Mouse (Mus musculus) heart, embryonic 15.5 days (tissue): ENCODE results near the gene Col2a1. TPM values are rescaled to one million over a fixed set of nuclear protein-coding genes. Genes with fewer than 3 reads are reported as not detected.

Experiments used
- ATAC-seq: fragments of 200-750 bp; cut with Nextera tagmentation; replicated peaks from 2 replicates; pipeline ENCODE4 v1.8.0; 2017; ENCODE audit warnings: low read depth, moderate TSS enrichment; ENCODE audit not compliant: insufficient number of reproducible peaks, insufficient read depth, low FRiP score
- H3K27ac ChIP-seq: fragments of 300-500 bp; sonication (generic); 2 replicates; pipeline ENCODE4 v1.5.1; 2015; ENCODE audit warnings: mild to moderate bottlenecking, inconsistent platforms
- H3K27me3 ChIP-seq: fragments of 300-500 bp; sonication (generic); 2 replicates; pipeline ENCODE4 v1.6.1; 2015; ENCODE audit warnings: inconsistent platforms
- H3K36me3 ChIP-seq: fragments of 300-500 bp; sonication (generic); 2 replicates; pipeline ENCODE4 v1.6.1; 2015; ENCODE audit warnings: mild to moderate bottlenecking, inconsistent platforms
- H3K4me1 ChIP-seq: fragments of 300-500 bp; sonication (generic); replicated peaks from 2 replicates; pipeline ENCODE4 v1.6.1; 2015; ENCODE audit warnings: inconsistent platforms
- H3K4me2 ChIP-seq: fragments of 300-500 bp; sonication (generic); 2 replicates; pipeline ENCODE4 v1.6.1; 2015; ENCODE audit warnings: inconsistent platforms, mild to moderate bottlenecking, moderate library complexity
- H3K4me3 ChIP-seq: fragments of 300-500 bp; sonication (generic); 2 replicates; pipeline ENCODE4 v1.5.1; 2015; ENCODE audit warnings: mild to moderate bottlenecking, inconsistent platforms
- H3K9ac ChIP-seq: fragments of 300-500 bp; sonication (generic); 2 replicates; pipeline ENCODE4 v1.6.1; 2015; ENCODE audit warnings: mild to moderate bottlenecking, inconsistent platforms
- H3K9me3 ChIP-seq: fragments of 300-500 bp; sonication (generic); replicated peaks from 2 replicates; pipeline ENCODE4 v1.6.1; 2016; ENCODE audit warnings: inconsistent platforms
- WGBS: fragments of 180-500 bp; shearing (Covaris S2); methylation state at CpG from one replicate; pipeline ENCODE4 v1.1.7; 2015; ENCODE audit warnings: mixed read lengths; 5-methylcytosine and 5-hydroxymethylcytosine counted together
- polyA plus RNA-seq: library from polyadenylated mRNA; unstranded; fragments of >200 nt; fragmentation: Nextera tagmentation; extraction: Ambion mirVana; gene quantifications from 2 replicates; pipeline ENCODE4 v1.2.1, GENCODE M21; 2015

The Col2a1 gene
- polyA plus RNA-seq, 1 experiment from 2014 or later = 8.3 TPM

DNA sequence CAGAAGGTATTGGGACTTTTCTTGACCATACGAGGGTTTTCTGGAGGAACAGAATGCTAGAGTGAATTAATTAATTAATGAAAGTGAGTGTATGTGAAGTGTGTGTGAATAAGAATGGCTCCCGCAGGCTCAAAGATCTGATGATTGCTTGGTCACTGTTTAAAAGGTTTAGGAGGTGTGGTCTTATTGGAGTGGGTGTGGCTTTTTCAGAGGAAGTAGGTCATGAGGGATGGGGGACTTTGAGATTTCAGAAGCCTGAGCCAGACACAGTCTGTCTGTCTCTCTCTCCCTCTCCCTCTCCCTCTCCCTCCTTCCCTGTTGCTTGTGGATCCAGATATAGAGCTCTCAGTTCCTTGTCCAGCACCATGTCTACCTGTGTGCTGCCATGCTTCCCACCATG lies 63.2 kb downstream of the Col2a1 start:
- Histone ChIP-seq H3K4me2 (no peak overlapping the region), H3K9ac (no peak overlapping the region), H3K9me3 (no peaks in the 10 kb centered on the region), H3K36me3 (no peaks in the 10 kb centered on the region), H3K4me1 (peaks cover 11% of the 10 kb centered on the region), H3K4me3 (no peak overlapping the region), H3K27ac (no peak overlapping the region), H3K27me3 (peaks cover 9% of the 10 kb centered on the region)
- no peak for ATAC-seq
- WGBS = 82% methylated on average over 2 of the region's 2 CpGs

DNA sequence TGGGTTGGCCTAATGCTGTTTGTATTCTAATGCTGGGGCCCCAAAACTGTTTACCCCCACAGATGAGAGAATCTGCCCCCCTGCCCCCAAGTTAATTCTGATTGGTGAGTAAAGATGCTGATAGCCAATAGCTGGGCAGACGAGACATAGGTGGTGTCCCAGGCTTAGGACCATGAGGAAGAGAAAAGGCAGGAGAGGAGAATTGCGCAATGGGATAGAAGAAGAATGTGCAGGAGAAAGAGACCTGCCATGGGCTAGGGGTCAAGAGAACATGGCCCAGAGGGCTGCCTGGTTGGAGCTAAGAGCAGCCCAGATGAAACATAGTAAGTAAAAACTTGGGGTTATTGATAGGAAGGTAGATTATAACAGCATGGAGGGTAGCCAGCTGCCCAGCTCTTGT lies 64.4 kb downstream of the Col2a1 start:
- WGBS = 81% methylated on average over 2 of the region's 2 CpGs
- H3K9me3 ChIP-seq = no peaks in the 10 kb centered on the region
- H3K9ac ChIP-seq = no peak overlapping the region
- H3K27ac ChIP-seq = no peak overlapping the region
- ATAC-seq = no peak
- peaks cover 4% of the 10 kb centered on the region for H3K27me3 ChIP-seq
- no peaks in the 10 kb centered on the region for H3K36me3 ChIP-seq
- peaks cover 11% of the 10 kb centered on the region for H3K4me1 ChIP-seq
- H3K4me2 ChIP-seq = no peak overlapping the region
- no peak overlapping the region for H3K4me3 ChIP-seq

DNA sequence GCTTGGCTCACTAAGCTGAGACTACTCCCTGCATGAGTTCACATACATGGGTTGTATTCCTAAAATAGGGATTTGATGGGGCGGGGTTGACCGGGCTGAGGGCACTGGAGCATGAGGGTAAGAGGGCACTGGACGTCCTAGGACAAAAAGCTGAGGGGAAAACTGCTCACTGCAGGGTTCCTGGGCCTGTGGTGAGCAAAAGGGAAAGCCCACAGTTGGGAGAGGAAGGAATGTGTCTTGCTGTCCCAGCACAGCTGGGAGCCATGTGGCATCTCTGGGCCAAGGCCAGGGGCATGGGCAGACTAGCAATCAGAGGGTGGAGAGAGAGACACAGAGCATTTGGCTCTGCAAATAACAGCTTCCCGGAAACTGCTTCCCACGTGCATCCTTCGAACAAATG lies 65.9 kb downstream of the Col2a1 start:
- H3K4me3 ChIP-seq = no peak overlapping the region
- peaks cover 11% of the 10 kb centered on the region for H3K4me1 ChIP-seq
- no peak overlapping the region for H3K4me2 ChIP-seq
- peak overlapping the region; percentile 49; the same call in 1 of the 2 replicates for H3K27ac ChIP-seq
- no peaks in the 10 kb centered on the region for H3K27me3 ChIP-seq
- no peaks in the 10 kb centered on the region for H3K9me3 ChIP-seq
- 47% methylated on average over 6 of the region's 6 CpGs for WGBS
- no peak overlapping the region for H3K9ac ChIP-seq
- no peaks in the 10 kb centered on the region for H3K36me3 ChIP-seq
- no peak for ATAC-seq

DNA sequence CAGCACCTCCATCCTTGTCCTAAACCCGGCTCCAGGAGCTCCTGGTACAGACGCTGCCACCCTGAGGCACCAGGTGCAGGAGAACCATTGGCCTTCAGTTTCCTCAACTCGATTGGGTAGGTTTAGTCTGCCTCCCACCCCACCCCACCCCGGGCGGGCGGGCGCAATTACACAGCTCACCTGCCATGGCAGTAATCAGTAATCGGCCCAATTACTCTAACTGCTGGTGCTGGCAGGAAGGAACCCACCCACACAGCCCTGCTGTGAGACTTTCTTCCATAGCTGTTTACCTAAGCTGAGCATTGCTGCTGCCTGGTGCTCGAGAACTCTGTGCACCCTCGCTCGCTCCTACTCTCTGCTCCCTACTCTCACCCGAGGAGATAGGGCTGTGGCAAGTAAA lies 72.1 kb downstream of the Col2a1 start:
- WGBS = 80% methylated on average over 12 of the region's 12 CpGs
- 0 out of 2 replicates have a peak, but pooled peaks cover 4% of the 10 kb centered on the region for H3K27me3 ChIP-seq
- no peaks in the 10 kb centered on the region for H3K36me3 ChIP-seq
- H3K4me1 ChIP-seq = peaks cover 8% of the 10 kb centered on the region
- H3K9ac ChIP-seq = no peak overlapping the region
- H3K4me2 ChIP-seq = no peak overlapping the region
- H3K4me3 ChIP-seq = no peak overlapping the region
- ATAC-seq = no peak
- H3K27ac ChIP-seq = no peak overlapping the region
- H3K9me3 ChIP-seq = no peaks in the 10 kb centered on the region

DNA sequence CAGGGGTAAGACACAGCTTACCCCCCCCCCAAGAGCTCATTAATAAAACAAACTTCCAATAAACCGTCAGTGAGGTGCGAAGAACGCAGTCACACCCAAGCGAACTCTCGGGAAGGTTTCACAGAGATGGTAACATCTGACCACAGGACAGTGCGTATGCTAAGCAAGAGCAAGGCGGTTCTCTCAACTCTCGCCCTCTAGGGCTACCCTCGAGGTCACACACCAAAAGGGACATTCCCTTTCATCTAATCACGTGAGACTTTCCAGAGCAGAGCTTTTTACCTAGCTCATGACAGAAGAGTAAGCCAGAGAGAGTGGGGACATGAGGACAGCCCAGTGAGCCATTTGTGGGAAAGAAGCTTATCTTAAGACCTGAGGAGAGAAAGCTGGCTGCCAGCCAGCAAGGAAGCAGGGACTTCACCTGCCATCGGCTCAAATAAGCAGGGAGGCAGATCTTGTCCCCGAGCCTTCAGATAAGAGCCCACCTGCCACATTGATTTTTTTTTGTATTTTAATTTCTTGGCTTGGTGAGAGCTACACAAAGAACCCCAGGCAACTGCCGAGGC lies 75.2 kb downstream of the Col2a1 start:
- Histone ChIP-seq H3K4me2 (no peak overlapping the region), H3K4me3 (no peak overlapping the region), H3K27me3 (0 out of 2 replicates have a peak, but pooled peaks cover 4% of the 10 kb centered on the region), H3K9ac (no peak overlapping the region), H3K27ac (no peak overlapping the region), H3K36me3 (no peaks in the 10 kb centered on the region), H3K4me1 (peaks cover 12% of the 10 kb centered on the region), H3K9me3 (no peaks in the 10 kb centered on the region)
- no peak for ATAC-seq
- WGBS = 38% methylated on average over 13 of the region's 13 CpGs

DNA sequence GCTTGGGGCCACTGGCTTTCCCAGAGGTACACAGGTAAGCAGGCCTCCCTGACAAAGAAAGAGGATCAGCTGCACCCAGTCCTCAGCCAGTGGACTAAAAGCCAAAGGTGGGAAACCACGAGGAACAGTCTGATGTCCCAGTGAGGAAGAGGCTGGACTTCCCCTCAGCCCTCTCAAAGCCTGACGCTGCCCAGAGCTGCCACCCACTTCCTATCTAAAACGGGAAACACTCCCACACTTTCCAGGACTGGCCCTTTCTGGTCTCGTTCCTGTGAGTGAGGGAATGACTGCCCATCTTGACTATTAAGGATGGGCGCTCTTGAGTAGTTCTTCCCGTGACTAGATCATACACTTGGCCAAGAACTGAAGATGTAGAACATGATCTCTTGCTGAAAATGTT lies 76.7 kb downstream of the Col2a1 start:
- ATAC-seq = no peak
- Histone ChIP-seq H3K36me3 (no peaks in the 10 kb centered on the region), H3K27me3 (0 out of 2 replicates have a peak, but pooled peaks cover 4% of the 10 kb centered on the region), H3K4me3 (no peak overlapping the region), H3K27ac (no peak overlapping the region), H3K4me2 (no peak overlapping the region), H3K9me3 (no peaks in the 10 kb centered on the region), H3K9ac (no peak overlapping the region), H3K4me1 (peaks cover 12% of the 10 kb centered on the region)
- 35% methylated on average over 6 of the region's 6 CpGs for whole genome bisulfite sequencing

DNA sequence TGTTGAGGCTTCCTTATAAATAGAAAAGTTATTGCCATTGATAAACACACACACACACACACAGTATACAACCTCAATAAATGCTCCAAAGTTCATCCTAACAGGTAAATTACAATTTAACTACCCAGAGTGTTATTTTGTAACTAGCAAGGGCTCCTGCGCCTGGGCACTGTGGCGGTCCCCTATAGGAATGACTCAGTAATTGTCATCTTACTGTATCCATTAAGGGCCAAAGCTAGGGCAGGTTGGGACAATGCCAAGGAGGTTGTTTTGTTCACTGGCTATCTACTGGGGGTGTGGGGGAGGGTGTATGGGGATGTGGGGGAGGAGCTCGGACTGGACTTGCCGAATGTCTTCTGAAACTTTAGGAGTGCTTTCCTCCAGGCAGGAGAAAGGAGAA lies 77.5 kb downstream of the Col2a1 start:
- Histone ChIP-seq H3K36me3 (no peaks in the 10 kb centered on the region), H3K4me3 (no peak overlapping the region), H3K9me3 (no peaks in the 10 kb centered on the region), H3K4me1 (peaks cover 17% of the 10 kb centered on the region), H3K27me3 (0 out of 2 replicates have a peak, but pooled peaks cover 4% of the 10 kb centered on the region), H3K4me2 (no peak overlapping the region), H3K9ac (no peak overlapping the region), H3K27ac (no peak overlapping the region)
- 48% methylated on average over 4 of the region's 4 CpGs for WGBS
- no peak for ATAC-seq

Other genes with a start within 250 kb of the Col2a1 start
- 20.0 and 24.0 TPM in 2 replicates for gene Rapgef3, start 236.7 kb downstream of the Col2a1 start, polyA plus RNA-seq
- 64.3 and 76.8 TPM in 2 replicates for gene Slc48a1, start 226.2 kb downstream of the Col2a1 start, polyA plus RNA-seq
- gene Hdac7, start 160.2 kb downstream of the Col2a1 start, polyA plus RNA-seq = 20.4 and 34.5 TPM in 2 replicates
- 1.2 and 1.3 TPM in 2 replicates for gene Vdr, start 94.1 kb downstream of the Col2a1 start, polyA plus RNA-seq
- 31.9 and 40.5 TPM in 2 replicates for gene Tmem106c, start 40.5 kb downstream of the Col2a1 start, polyA plus RNA-seq
- gene Pfkm, start 87.9 kb upstream of the Col2a1 start, polyA plus RNA-seq = 119 and 127 TPM in 2 replicates
- gene Senp1, start 89.0 kb upstream of the Col2a1 start, polyA plus RNA-seq = 16.7 and 19.0 TPM in 2 replicates
- gene Asb8, start 160.9 kb upstream of the Col2a1 start, polyA plus RNA-seq = 77.6 and 78.1 TPM in 2 replicates
- gene Ccdc184, start 162.5 kb upstream of the Col2a1 start, polyA plus RNA-seq = 1.6 and 1.7 TPM in 2 replicates
- not detected in 2 replicates for gene Olfr288, start 190.8 kb upstream of the Col2a1 start, polyA plus RNA-seq
- not detected in 2 replicates for gene Gm44579, start 216.3 kb upstream of the Col2a1 start, polyA plus RNA-seq
- gene Olfr287, start 216.4 kb upstream of the Col2a1 start, polyA plus RNA-seq = not detected in 2 replicates
- gene Olfr286, start 229.8 kb upstream of the Col2a1 start, polyA plus RNA-seq = not detected in 2 replicates